In genomic region chr1:195040437-195040836, GRCm38 (mm10) we compare ENCODE assay signal across 8 mouse cellular contexts. TPM values are rescaled to one million over a fixed set of nuclear protein-coding genes. Genes with fewer than 3 reads are reported as not detected.
DNase-seq lines count a peak whose midpoint lies in the region; ATAC-seq lines count a peak whose summit lies in the region.

No protein-coding gene starts in this region.

- H3K4me1 ChIP-seq in intestine, embryonic 15.5 days (replicated peaks), result 0 out of 2 replicates have a peak, but pooled peaks cover 2% of the 10 kb centered on the region

- H3K36me3 ChIP-seq in intestine, embryonic 15.5 days, result no peaks in the 10 kb centered on the region

- no peak overlapping the region for H3K9ac ChIP-seq in intestine, embryonic 15.5 days

- no peak overlapping the region for H3K27ac ChIP-seq in intestine, embryonic 15.5 days

- no peak overlapping the region for H3K4me2 ChIP-seq in intestine, embryonic 15.5 days (replicated peaks)

- no peaks in the 10 kb centered on the region for H3K27me3 ChIP-seq in intestine, embryonic 15.5 days (replicated peaks)

- H3K4me3 ChIP-seq in intestine, embryonic 15.5 days (replicated peaks), result no peak overlapping the region

- ATAC-seq in cerebellum, adult (ENCODE audit: insufficient number of reproducible peaks, low FRiP score, low TSS enrichment), result peak; percentile 80; the same call in 1 of the 2 replicates
- ATAC-seq in intestine, embryonic 15.5 days, result peak; percentile 53; the same call in 1 of the 2 replicates
- ATAC-seq in megakaryocyte progenitor cell, adult 5-6 weeks (replicated peaks; ENCODE audit: poor library complexity), result peak; percentile 98

- no peak for DNase-seq in cerebellum, adult 11 months
- DNase-seq in spleen, postnatal 36 days (ENCODE audit: low spot score in 2 of 2), result peak; percentile 20 to 49
- no peak for DNase-seq in spleen, adult 12 weeks (ENCODE audit: low spot score)
- DNase-seq in embryo, embryonic 11.5 days (ENCODE audit: low read depth, low spot score), result peak; percentile 19
- DNase-seq in frontal cortex, postnatal 14 days (ENCODE audit: low spot score in 2 of 2), result no peak

- H3K9me3 ChIP-seq in intestine, embryonic 15.5 days, result no peaks in the 10 kb centered on the region

RNA-seq across cellular contexts. Expression of gene Cd46, which starts 51.6 kb away (rescaled TPM):
- polyA plus RNA-seq in intestine, embryonic 15.5 days (2015; fragmentation: Nextera tagmentation; extraction: Ambion mirVana), result 0.96 and 1.0 TPM in 2 replicates
- 1.6 and 1.9 TPM in 2 replicates for total RNA-seq in megakaryocyte progenitor cell, adult 5-6 weeks (2015)
- 0.33 and 0.88 TPM in 2 replicates for total RNA-seq in megakaryocyte progenitor cell, adult 5-6 weeks (2017)

Comparison
In these comparisons a context has a peak if more than half of its experiments do, and no peak if none do; other contexts are left out.
1. DNase-seq: peak in spleen, postnatal 36 days (2 of 2) and embryo, embryonic 11.5 days (single experiment); none in cerebellum, adult 11 months (single experiment), spleen, adult 12 weeks (single experiment) and frontal cortex, postnatal 14 days (0 of 2).
2. Peak in every context shown above with its lines, with median percentiles within 50 percentile points of each other: ATAC-seq.